Comparison of ENCODE assay signal across 7 mouse cellular contexts in the genomic region with DNA sequence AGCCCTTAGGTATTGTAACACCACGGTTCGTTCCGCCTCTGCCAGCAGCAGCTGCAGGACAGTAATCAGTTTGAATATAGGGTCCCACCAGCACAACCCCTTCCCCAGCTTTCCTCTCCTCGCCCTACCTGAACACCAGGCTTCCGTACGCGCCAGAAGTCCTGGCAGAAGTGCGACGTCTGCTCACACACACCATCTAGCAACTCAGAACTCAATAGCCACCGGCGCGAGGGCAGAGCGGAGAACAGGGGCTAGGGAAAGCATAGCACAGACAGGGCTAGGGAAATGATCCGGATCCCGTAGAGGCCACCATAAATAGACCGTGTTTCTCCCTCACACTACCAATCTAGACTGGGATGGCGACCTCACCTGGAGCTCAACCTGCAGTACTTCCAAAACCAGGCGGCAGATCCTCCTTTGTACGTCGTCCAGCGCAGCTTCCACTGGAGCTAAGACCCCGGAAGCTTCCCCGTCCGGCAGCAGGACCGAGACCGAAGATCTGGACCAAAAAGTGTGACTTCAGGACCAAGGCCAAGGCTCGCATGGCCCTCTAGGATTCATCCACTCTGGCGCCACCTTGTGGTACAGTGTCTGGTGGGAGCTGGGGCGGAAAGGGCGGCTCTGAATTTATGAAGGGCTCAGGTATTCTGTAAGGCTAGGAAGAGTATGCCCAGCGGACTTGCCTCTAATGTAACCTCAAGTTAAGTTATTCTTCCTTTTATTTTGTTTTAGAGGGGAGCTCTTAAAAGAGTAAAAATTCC. TPM values are rescaled to one million over a fixed set of nuclear protein-coding genes. Genes with fewer than 3 reads are reported as not detected.
A peak's percentile ranks its signal among the peaks of the same experiment; 100 is the strongest.
DNase-seq lines count a peak whose midpoint lies in the region; ATAC-seq lines count a peak whose summit lies in the region.

No protein-coding gene starts in this region.

- peak overlapping the region; percentile 86 for H3K4me2 ChIP-seq in intestine, embryonic 15.5 days (replicated peaks)
- H3K4me2 ChIP-seq in limb, embryonic 12.5 days, result peak overlapping the region; percentile 83
- peak overlapping the region; percentile 67 for H3K4me2 ChIP-seq in midbrain, embryonic 14.5 days (ENCODE audit: low read length)

- 7% methylated on average over 31 of the region's 31 CpGs for WGBS in intestine, embryonic 15.5 days
- WGBS in limb, embryonic 12.5 days, result 8% methylated on average over 31 of the region's 31 CpGs
- WGBS in midbrain, embryonic 14.5 days, result 4% methylated on average over 31 of the region's 31 CpGs

- H3K4me3 ChIP-seq in intestine, embryonic 15.5 days (replicated peaks), result peak overlapping the region; percentile 48; the same call in 1 of the 2 replicates
- peak overlapping the region; percentile 50 for H3K4me3 ChIP-seq in limb, embryonic 12.5 days (replicated peaks)
- peak overlapping the region; percentile 49 for H3K4me3 ChIP-seq in midbrain, embryonic 14.5 days (replicated peaks; ENCODE audit: low read depth, low read length)

- H3K36me3 ChIP-seq in intestine, embryonic 15.5 days, result no peaks in the 10 kb centered on the region
- H3K36me3 ChIP-seq in limb, embryonic 12.5 days, result peaks cover 7% of the 10 kb centered on the region; the same call in 1 of the 2 replicates
- H3K36me3 ChIP-seq in midbrain, embryonic 14.5 days (ENCODE audit: control insufficient read depth, insufficient read depth, low read length), result no peaks in the 10 kb centered on the region

- no peaks in the 10 kb centered on the region for H3K9me3 ChIP-seq in intestine, embryonic 15.5 days
- H3K9me3 ChIP-seq in limb, embryonic 12.5 days, result no peaks in the 10 kb centered on the region
- H3K9me3 ChIP-seq in midbrain, embryonic 14.5 days (ENCODE audit: control insufficient read depth, low read length), result no peaks in the 10 kb centered on the region

- H3K27me3 ChIP-seq in intestine, embryonic 15.5 days (replicated peaks), result peaks cover 11% of the 10 kb centered on the region
- H3K27me3 ChIP-seq in limb, embryonic 12.5 days, result peaks cover 24% of the 10 kb centered on the region
- H3K27me3 ChIP-seq in midbrain, embryonic 14.5 days (ENCODE audit: control insufficient read depth, insufficient read depth, low read length), result peaks cover 10% of the 10 kb centered on the region; the same call in 1 of the 2 replicates

- peak; percentile 87 to 96 for DNase-seq in adrenal gland, adult (ENCODE audit: inconsistent age in 2 of 2, low spot score in 1 of 2)
- DNase-seq in gastrocnemius, postnatal 4 days (ENCODE audit: low spot score in 2 of 2), result peak; percentile 82 to 94
- DNase-seq in midbrain, embryonic 14.5 days, result peak; percentile 90
- DNase-seq in spleen, adult 18-20 months, result peak; percentile 72 to 92

- H3K9ac ChIP-seq in intestine, embryonic 15.5 days, result no peak overlapping the region
- no peak overlapping the region for H3K9ac ChIP-seq in limb, embryonic 12.5 days (replicated peaks)
- H3K9ac ChIP-seq in midbrain, embryonic 14.5 days (replicated peaks; ENCODE audit: low read length), result peak overlapping the region; percentile 7; the same call in 1 of the 2 replicates

- peaks cover 11% of the 10 kb centered on the region for H3K4me1 ChIP-seq in intestine, embryonic 15.5 days (replicated peaks)
- H3K4me1 ChIP-seq in limb, embryonic 12.5 days (replicated peaks), result peaks cover 26% of the 10 kb centered on the region
- peaks cover 38% of the 10 kb centered on the region for H3K4me1 ChIP-seq in midbrain, embryonic 14.5 days (ENCODE audit: control insufficient read depth, insufficient read depth, low read length)

- no peak overlapping the region for H3K27ac ChIP-seq in intestine, embryonic 15.5 days
- H3K27ac ChIP-seq in limb, embryonic 12.5 days, result no peak overlapping the region
- no peak overlapping the region for H3K27ac ChIP-seq in midbrain, embryonic 14.5 days (replicated peaks; ENCODE audit: low read depth, low read length)

- ATAC-seq in common myeloid progenitor, adult 5-6 weeks (replicated peaks; ENCODE audit: low read depth, poor library complexity, severe bottlenecking), result peak; percentile 45
- ATAC-seq in intestine, embryonic 15.5 days, result no peak
- no peak for ATAC-seq in limb, embryonic 12.5 days (ENCODE audit: insufficient number of reproducible peaks, insufficient read depth, low FRiP score, low TSS enrichment, low read depth)
- no peak for ATAC-seq in midbrain, embryonic 14.5 days (ENCODE audit: low FRiP score, low TSS enrichment)

RNA-seq across cellular contexts. Expression of a gene that starts 1.1 kb away (rescaled TPM):
- total RNA-seq in common myeloid progenitor, adult 5-6 weeks (2017), result 2.9 and 6.7 TPM in 2 replicates
- 1 to 10 TPM; 3.8 to 6.3 TPM for total RNA-seq in gastrocnemius, postnatal 4 days (2021)
- 8.3 and 8.6 TPM in 2 replicates for polyA plus RNA-seq in intestine, embryonic 15.5 days (2015; fragmentation: Nextera tagmentation; extraction: Ambion mirVana)
- polyA plus RNA-seq in limb, embryonic 12.5 days (2016; fragmentation: Nextera tagmentation; extraction: Ambion mirVana), result 15.6 and 19.6 TPM in 2 replicates
- 65.7 and 98.8 TPM in 2 replicates for polyA plus RNA-seq in midbrain, embryonic 14.5 days (2014; fragmentation: Nextera tagmentation; extraction: Ambion mirVana)

RNA-seq across cellular contexts. Expression of a gene that starts 5.2 kb away (rescaled TPM):
- total RNA-seq in common myeloid progenitor, adult 5-6 weeks (2017), result 2.3 and 2.6 TPM in 2 replicates
- 1 to 10 TPM; 8.1 to 8.7 TPM for total RNA-seq in gastrocnemius, postnatal 4 days (2021)
- polyA plus RNA-seq in intestine, embryonic 15.5 days (2015; fragmentation: Nextera tagmentation; extraction: Ambion mirVana), result 8.0 and 8.7 TPM in 2 replicates
- polyA plus RNA-seq in limb, embryonic 12.5 days (2016; fragmentation: Nextera tagmentation; extraction: Ambion mirVana), result 10.0 and 10.2 TPM in 2 replicates
- polyA plus RNA-seq in midbrain, embryonic 14.5 days (2014; fragmentation: Nextera tagmentation; extraction: Ambion mirVana), result 8.6 and 13.1 TPM in 2 replicates

RNA-seq across cellular contexts. Expression of a gene that starts 6.7 kb away (rescaled TPM):
- 52.6 and 69.5 TPM in 2 replicates for total RNA-seq in common myeloid progenitor, adult 5-6 weeks (2017)
- total RNA-seq in gastrocnemius, postnatal 4 days (2021), result 10 to 100 TPM; 27.4 to 31.1 TPM
- 84.9 and 90.4 TPM in 2 replicates for polyA plus RNA-seq in intestine, embryonic 15.5 days (2015; fragmentation: Nextera tagmentation; extraction: Ambion mirVana)
- 75.6 and 91.3 TPM in 2 replicates for polyA plus RNA-seq in limb, embryonic 12.5 days (2016; fragmentation: Nextera tagmentation; extraction: Ambion mirVana)
- polyA plus RNA-seq in midbrain, embryonic 14.5 days (2014; fragmentation: Nextera tagmentation; extraction: Ambion mirVana), result 43.9 and 51.7 TPM in 2 replicates

RNA-seq across cellular contexts. Expression of a gene that starts 14.7 kb away (rescaled TPM):
- total RNA-seq in common myeloid progenitor, adult 5-6 weeks (2017), result 2.1 and 5.1 TPM in 2 replicates
- 1 to 10 TPM; 1.0 to 1.1 TPM for total RNA-seq in gastrocnemius, postnatal 4 days (2021)
- polyA plus RNA-seq in intestine, embryonic 15.5 days (2015; fragmentation: Nextera tagmentation; extraction: Ambion mirVana), result 18.3 and 21.2 TPM in 2 replicates
- 4.3 and 4.4 TPM in 2 replicates for polyA plus RNA-seq in limb, embryonic 12.5 days (2016; fragmentation: Nextera tagmentation; extraction: Ambion mirVana)
- polyA plus RNA-seq in midbrain, embryonic 14.5 days (2014; fragmentation: Nextera tagmentation; extraction: Ambion mirVana), result 0.55 and 1.1 TPM in 2 replicates

RNA-seq across cellular contexts. Expression of a gene that starts 14.8 kb away (rescaled TPM):
- 0.05 TPM in 1 of 2 replicates, not detected in the other for total RNA-seq in common myeloid progenitor, adult 5-6 weeks (2017)
- total RNA-seq in gastrocnemius, postnatal 4 days (2021), result 10 to 100 TPM; 26.5 to 27.1 TPM
- polyA plus RNA-seq in intestine, embryonic 15.5 days (2015; fragmentation: Nextera tagmentation; extraction: Ambion mirVana), result 1.0 and 1.2 TPM in 2 replicates
- 1.6 TPM in 2 replicates for polyA plus RNA-seq in limb, embryonic 12.5 days (2016; fragmentation: Nextera tagmentation; extraction: Ambion mirVana)
- 3.0 and 4.2 TPM in 2 replicates for polyA plus RNA-seq in midbrain, embryonic 14.5 days (2014; fragmentation: Nextera tagmentation; extraction: Ambion mirVana)
